Mouse (Mus musculus) forebrain, embryonic 16.5 days (tissue): ENCODE measurements around the gene Atoh7. TPM values are rescaled to one million over a fixed set of nuclear protein-coding genes. Genes with fewer than 3 reads are reported as not detected.

Experiments used
- ATAC-seq: fragments of 200-750 bp; cut with Nextera tagmentation; 2 replicates; pipeline ENCODE4 v1.8.0; 2017; ENCODE audit warnings: mild to moderate bottlenecking, moderate library complexity
- H3K27ac ChIP-seq: fragments of 300-500 bp; sonication (generic); 2 replicates; pipeline ENCODE4 v1.5.1; 2014; ENCODE audit warnings: low read length, control low read depth
- H3K27me3 ChIP-seq: fragments of 300-500 bp; sonication (generic); replicated peaks from 2 replicates; pipeline ENCODE4 v1.6.1; 2014; ENCODE audit warnings: low read length; ENCODE audit not compliant: control insufficient read depth, insufficient read depth
- H3K36me3 ChIP-seq: fragments of 300-500 bp; sonication (generic); 2 replicates; pipeline ENCODE4 v1.6.1; 2014; ENCODE audit not compliant: control insufficient read depth, insufficient read depth
- H3K4me1 ChIP-seq: fragments of 300-500 bp; sonication (generic); replicated peaks from 2 replicates; pipeline ENCODE4 v1.6.1; 2014; ENCODE audit warnings: low read length; ENCODE audit not compliant: control insufficient read depth, insufficient read depth
- H3K4me2 ChIP-seq: fragments of 300-500 bp; sonication (generic); 2 replicates; pipeline ENCODE4 v1.6.1; 2014; ENCODE audit warnings: mild to moderate bottlenecking, low read length, control low read depth
- H3K4me3 ChIP-seq: fragments of 300-500 bp; sonication (generic); replicated peaks from 2 replicates; pipeline ENCODE4 v1.5.1; 2014; ENCODE audit warnings: mild to moderate bottlenecking, low read length, control low read depth
- H3K9ac ChIP-seq: fragments of 300-500 bp; sonication (generic); replicated peaks from 2 replicates; pipeline ENCODE4 v1.6.1; 2014; ENCODE audit warnings: low read depth, low read length, control low read depth
- H3K9me3 ChIP-seq: fragments of 300-500 bp; sonication (generic); 2 replicates; pipeline ENCODE4 v1.6.1; 2016; ENCODE audit warnings: low read length; ENCODE audit not compliant: control insufficient read depth
- WGBS: fragments of 180-500 bp; shearing (Covaris S2); extraction: QIAGEN DNeasy Blood & Tissue Kit; methylation state at CpG from one replicate; pipeline ENCODE4 v1.1.7; 2014; 5-methylcytosine and 5-hydroxymethylcytosine counted together
- polyA plus RNA-seq: library from polyadenylated mRNA; unstranded; fragments of >200 nt; fragmentation: Nextera tagmentation; extraction: Ambion mirVana; gene quantifications from 2 replicates; pipeline ENCODE4 v1.2.1, GENCODE M21; 2015

Atoh7 gene
- polyA plus RNA-seq, 1 experiment from 2014 or later = 0.98 TPM

- no peak overlapping the region for H3K27ac ChIP-seq
- WGBS = 54% methylated on average over 7 of the region's 7 CpGs
- no peak overlapping the region for H3K4me3 ChIP-seq
- H3K4me2 ChIP-seq = no peak overlapping the region
- no peaks in the 10 kb centered on the region for H3K27me3 ChIP-seq
- no peaks in the 10 kb centered on the region for H3K9me3 ChIP-seq
- no peaks in the 10 kb centered on the region for H3K36me3 ChIP-seq
- no peak overlapping the region for H3K9ac ChIP-seq
- no peaks in the 10 kb centered on the region for H3K4me1 ChIP-seq
- ATAC-seq = no peak
Observed at GRCm38 (mm10) chr10:63128256-63128655, 28.8 kb downstream of the Atoh7 start.

GRCm38 (mm10) chr10:63130500-63130899 lies 31.0 kb downstream of the Atoh7 start:
- 80% methylated on average over 7 of the region's 7 CpGs for WGBS
- Histone ChIP-seq H3K4me1 (no peaks in the 10 kb centered on the region), H3K9me3 (no peaks in the 10 kb centered on the region), H3K4me3 (no peak overlapping the region), H3K27me3 (no peaks in the 10 kb centered on the region), H3K36me3 (no peaks in the 10 kb centered on the region), H3K9ac (no peak overlapping the region), H3K27ac (no peak overlapping the region), H3K4me2 (no peak overlapping the region)
- no peak for ATAC-seq

GRCm38 (mm10) chr10:63132356-63132755 lies 32.9 kb downstream of the Atoh7 start:
- H3K4me1 ChIP-seq = no peaks in the 10 kb centered on the region
- no peak overlapping the region for H3K4me3 ChIP-seq
- H3K4me2 ChIP-seq = no peak overlapping the region
- no peaks in the 10 kb centered on the region for H3K27me3 ChIP-seq
- no peak overlapping the region for H3K9ac ChIP-seq
- no peaks in the 10 kb centered on the region for H3K36me3 ChIP-seq
- H3K9me3 ChIP-seq = no peaks in the 10 kb centered on the region
- ATAC-seq = no peak
- no peak overlapping the region for H3K27ac ChIP-seq
- WGBS = 89% methylated on average over 6 of the region's 6 CpGs

- WGBS = 90% methylated on average over 4 of the region's 4 CpGs
- H3K4me2 ChIP-seq = no peak overlapping the region
- H3K9me3 ChIP-seq = no peaks in the 10 kb centered on the region
- H3K4me3 ChIP-seq = no peak overlapping the region
- H3K27me3 ChIP-seq = no peaks in the 10 kb centered on the region
- H3K9ac ChIP-seq = no peak overlapping the region
- no peak for ATAC-seq
- no peaks in the 10 kb centered on the region for H3K4me1 ChIP-seq
- H3K27ac ChIP-seq = no peak overlapping the region
- no peaks in the 10 kb centered on the region for H3K36me3 ChIP-seq
Observed at GRCm38 (mm10) chr10:63133326-63133725, 33.9 kb downstream of the Atoh7 start.

GRCm38 (mm10) chr10:63135680-63136079 lies 36.2 kb downstream of the Atoh7 start:
- no peak overlapping the region for H3K27ac ChIP-seq

DNA sequence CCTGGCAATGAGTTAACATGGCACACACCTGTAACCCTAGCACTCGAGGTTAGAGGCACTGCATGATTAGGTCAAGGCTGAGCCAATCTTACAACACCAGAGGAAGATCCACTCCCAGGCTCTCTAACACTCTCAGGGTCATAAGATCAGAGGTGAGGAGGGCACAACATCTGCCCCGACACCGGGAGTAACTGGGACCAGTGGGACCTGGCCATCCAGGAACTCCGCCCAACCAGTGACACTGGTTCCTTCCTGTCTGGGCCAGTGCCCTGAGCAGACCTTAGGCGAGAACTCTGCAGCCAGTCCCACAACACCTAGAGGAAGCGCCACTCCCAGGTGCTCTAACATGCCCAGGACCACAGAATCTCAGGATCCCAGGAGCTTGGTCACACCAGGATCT lies 37.0 kb downstream of the Atoh7 start:
- H3K27me3 ChIP-seq = no peaks in the 10 kb centered on the region
- H3K27ac ChIP-seq = no peak overlapping the region
- H3K36me3 ChIP-seq = no peaks in the 10 kb centered on the region
- H3K4me3 ChIP-seq = no peak overlapping the region
- H3K4me1 ChIP-seq = no peaks in the 10 kb centered on the region
- no peaks in the 10 kb centered on the region for H3K9me3 ChIP-seq
- H3K9ac ChIP-seq = no peak overlapping the region
- no peak for ATAC-seq
- WGBS = 88% methylated on average over 6 of the region's 6 CpGs
- no peak overlapping the region for H3K4me2 ChIP-seq

More at GRCm38 (mm10) chr10:63135680-63136079, 36.2 kb downstream of the Atoh7 start:
- 55% methylated on average over 12 of the region's 12 CpGs for WGBS
- H3K4me2 ChIP-seq = no peak overlapping the region
- H3K9me3 ChIP-seq = no peaks in the 10 kb centered on the region
- H3K4me1 ChIP-seq = no peaks in the 10 kb centered on the region
- H3K4me3 ChIP-seq = no peak overlapping the region
- no peaks in the 10 kb centered on the region for H3K27me3 ChIP-seq
- ATAC-seq = no peak
- no peaks in the 10 kb centered on the region for H3K36me3 ChIP-seq
- H3K9ac ChIP-seq = no peak overlapping the region

DNA sequence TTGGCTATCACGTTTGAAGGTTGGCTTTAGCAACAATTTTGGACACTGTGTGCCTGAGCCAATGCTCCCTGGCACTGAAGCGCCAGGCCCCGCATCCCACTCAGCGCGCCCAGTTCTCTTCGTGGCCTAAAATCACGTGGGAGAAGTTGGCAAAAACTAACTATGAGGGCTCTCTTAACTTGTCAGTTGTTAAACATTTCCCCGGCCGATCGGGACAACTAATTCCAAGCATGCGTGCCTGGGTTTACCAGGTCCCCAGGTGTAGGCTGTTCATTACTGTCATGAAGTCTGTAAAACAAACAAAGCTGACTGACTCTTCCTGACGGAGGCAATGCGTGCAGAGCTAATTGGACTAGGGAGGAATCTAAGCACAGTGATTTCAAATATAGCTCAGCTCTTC lies 43.2 kb downstream of the Atoh7 start:
- no peak overlapping the region for H3K4me2 ChIP-seq
- no peaks in the 10 kb centered on the region for H3K4me1 ChIP-seq
- no peaks in the 10 kb centered on the region for H3K36me3 ChIP-seq
- H3K9me3 ChIP-seq = no peaks in the 10 kb centered on the region
- no peak overlapping the region for H3K4me3 ChIP-seq
- no peaks in the 10 kb centered on the region for H3K27me3 ChIP-seq
- WGBS = 90% methylated on average over 13 of the region's 13 CpGs
- no peak overlapping the region for H3K9ac ChIP-seq
- H3K27ac ChIP-seq = no peak overlapping the region
- no peak for ATAC-seq

Other genes starting within 250 kb of the Atoh7 start
- gene Tet1, start 190.7 kb upstream of the Atoh7 start, polyA plus RNA-seq = 40.4 and 41.5 TPM in 2 replicates
- 18.0 and 18.7 TPM in 2 replicates for gene Slc25a16, start 179.0 kb upstream of the Atoh7 start, polyA plus RNA-seq
- gene Dna2, start 152.6 kb upstream of the Atoh7 start, polyA plus RNA-seq = 6.6 and 8.8 TPM in 2 replicates
- gene Rufy2, start 119.4 kb upstream of the Atoh7 start, polyA plus RNA-seq = 60.5 and 73.0 TPM in 2 replicates
- gene Hnrnph3, start 75.4 kb upstream of the Atoh7 start, polyA plus RNA-seq = 196 and 205 TPM in 2 replicates
- gene Pbld2, start 75.3 kb upstream of the Atoh7 start, polyA plus RNA-seq = 1.3 and 1.7 TPM in 2 replicates
- 0.62 and 0.99 TPM in 2 replicates for gene Pbld1, start 39.5 kb upstream of the Atoh7 start, polyA plus RNA-seq
- 0.14 TPM in 2 replicates for gene Mypn, start 104.3 kb downstream of the Atoh7 start, polyA plus RNA-seq
- gene Herc4, start 144.2 kb downstream of the Atoh7 start, polyA plus RNA-seq = 33.1 and 37.7 TPM in 2 replicates